Mouse (Mus musculus): Measurements from ENCODE around the gene Foxl2. TPM values are rescaled to one million over a fixed set of nuclear protein-coding genes. Genes with fewer than 3 reads are reported as not detected.

Gene Foxl2
- total RNA-seq (2021) = under 1 TPM in 1 of 2 experiments, not detected in 1; 0.09 TPM
- long read RNA-seq, experiment 1 = 0 reads
- long read RNA-seq, experiment 2 = 0 reads

GRCm38 (mm10) chr9:98955103-98955715 is at the start of gene Foxl2:
Gene Foxl2 (plus strand): TSS chr9:98955288.
- DNase-seq (ENCODE audit: low spot score) = no peak

GRCm38 (mm10) chr9:98920629-98921523 is 34.2 kb upstream of the Foxl2 start:
- DNase-seq (ENCODE audit: low spot score) = no peak

- no peak for DNase-seq (ENCODE audit: low spot score)
Observed at GRCm38 (mm10) chr9:98923119-98923518, 32.0 kb upstream of the Foxl2 start.

- DNase-seq (ENCODE audit: low spot score) = no peak
Observed at GRCm38 (mm10) chr9:98924183-98924582, 30.9 kb upstream of the Foxl2 start.

GRCm38 (mm10) chr9:98929496-98929895 is 25.6 kb upstream of the Foxl2 start:
- DNase-seq (ENCODE audit: low spot score) = no peak

GRCm38 (mm10) chr9:98932931-98933330 is 22.2 kb upstream of the Foxl2 start:
- no peak for DNase-seq (ENCODE audit: low spot score)

GRCm38 (mm10) chr9:98935190-98935909 is 19.7 kb upstream of the Foxl2 start:
- no peak for DNase-seq (ENCODE audit: low spot score)

GRCm38 (mm10) chr9:98939290-98939689 is 15.8 kb upstream of the Foxl2 start:
- DNase-seq (ENCODE audit: low spot score) = no peak

- no peak for DNase-seq (ENCODE audit: low spot score)
Observed at GRCm38 (mm10) chr9:98952171-98953050, 2.7 kb upstream of the Foxl2 start.

GRCm38 (mm10) chr9:98953291-98953690 is 1.8 kb upstream of the Foxl2 start:
- DNase-seq (ENCODE audit: low spot score) = no peak

GRCm38 (mm10) chr9:98953830-98954229 is 1.3 kb upstream of the Foxl2 start:
- DNase-seq (ENCODE audit: low spot score) = no peak

GRCm38 (mm10) chr9:98954391-98955102 is 541 bp upstream of the Foxl2 start:
- no peak for DNase-seq (ENCODE audit: low spot score)

GRCm38 (mm10) chr9:98955716-98956224 is 682 bp downstream of the Foxl2 start:
- no peak for DNase-seq (ENCODE audit: low spot score)

- no peak for DNase-seq (ENCODE audit: low spot score)
Observed at GRCm38 (mm10) chr9:98956591-98957381, 1.7 kb downstream of the Foxl2 start.

- no peak for DNase-seq (ENCODE audit: low spot score)
Observed at GRCm38 (mm10) chr9:98957751-98958351, 2.8 kb downstream of the Foxl2 start.

- DNase-seq (ENCODE audit: low spot score) = no peak
Observed at GRCm38 (mm10) chr9:98958628-98959027, 3.5 kb downstream of the Foxl2 start.

- DNase-seq (ENCODE audit: low spot score) = no peak
Observed at GRCm38 (mm10) chr9:98959851-98960250, 4.8 kb downstream of the Foxl2 start.

GRCm38 (mm10) chr9:98960348-98960747 is 5.3 kb downstream of the Foxl2 start:
- DNase-seq (ENCODE audit: low spot score) = no peak
